Mouse (Mus musculus) adrenal gland, postnatal 25 days (tissue): ENCODE results near the gene Krt2. TPM values are rescaled to one million over a fixed set of nuclear protein-coding genes. Genes with fewer than 3 reads are reported as not detected.
A peak's percentile ranks its signal among the peaks of the same experiment; 100 is the strongest.

Experiments
- DNase-seq: peaks from one replicate; pipeline ENCODE4 v3.0.0; 2021; ENCODE audit warnings: mixed read lengths
- total RNA-seq: library from RNA; stranded (reverse); gene quantifications from 2 replicates; pipeline ENCODE4 v1.2.3, GENCODE M21; 2021

Gene Krt2
- total RNA-seq, 1 experiment from 2014 or later = not detected

GRCm38 (mm10) chr15:101772080-101772710 is 45.8 kb downstream of the Krt2 start:
- peak; percentile 14 for DNase-seq

- no peak for DNase-seq
These were observed 47.7 kb downstream of the Krt2 start for GRCm38 (mm10) chr15:101770226-101770625.

Other genes starting within 250 kb of the Krt2 start
- gene Krt75, start 244.3 kb downstream of the Krt2 start, total RNA-seq = not detected in 2 replicates
- gene Gm5414, start 190.0 kb downstream of the Krt2 start, total RNA-seq = not detected in 2 replicates
- gene Gm5478, start 170.8 kb downstream of the Krt2 start, total RNA-seq = not detected in 2 replicates
- gene Krt6b, start 137.9 kb downstream of the Krt2 start, total RNA-seq = not detected in 2 replicates
- gene Krt6a, start 123.9 kb downstream of the Krt2 start, total RNA-seq = not detected in 2 replicates
- gene Krt5, start 105.3 kb downstream of the Krt2 start, total RNA-seq = not detected in 2 replicates
- not detected in 2 replicates for gene Krt71, start 75.1 kb downstream of the Krt2 start, total RNA-seq
- gene Krt72, start 31.7 kb downstream of the Krt2 start, total RNA-seq = not detected in 2 replicates
- not detected in 2 replicates for gene Krt73, start 15.8 kb downstream of the Krt2 start, total RNA-seq
- 0.15 and 0.48 TPM in 2 replicates for gene Krt1, start 32.6 kb upstream of the Krt2 start, total RNA-seq
- gene Krt77, start 51.5 kb upstream of the Krt2 start, total RNA-seq = not detected in 2 replicates
- not detected in 2 replicates for gene Krt76, start 74.8 kb upstream of the Krt2 start, total RNA-seq
- gene Krt4, start 106.6 kb upstream of the Krt2 start, total RNA-seq = not detected in 2 replicates
- 0.57 and 0.76 TPM in 2 replicates for gene Krt79, start 122.2 kb upstream of the Krt2 start, total RNA-seq
- gene Krt78, start 136.1 kb upstream of the Krt2 start, total RNA-seq = not detected in 2 replicates
- 0.36 and 1.00 TPM in 2 replicates for gene Krt8, start 186.3 kb upstream of the Krt2 start, total RNA-seq
- gene Krt18, start 210.0 kb upstream of the Krt2 start, total RNA-seq = 1.5 and 1.8 TPM in 2 replicates